Mouse (Mus musculus) lung, adult 2 months (tissue): ENCODE measurements around the gene Uqcrc2.

ENCODE experiments used
- CTCF ChIP-seq: fragments of 200-500 bp; IDR thresholded peaks from 2 replicates; pipeline ENCODE4 v1.5.1; 2011; ENCODE audit warnings: mild to moderate bottlenecking, low read length, control low read depth; ENCODE audit not compliant: insufficient read depth
- POLR2A ChIP-seq: fragments of 200-500 bp; IDR thresholded peaks from 2 replicates; pipeline ENCODE4 v1.6.1; 2011; ENCODE audit warnings: low read depth, mild to moderate bottlenecking, control low read depth, low read length, borderline replicate concordance; ENCODE audit errors: extremely low read depth

DNA sequence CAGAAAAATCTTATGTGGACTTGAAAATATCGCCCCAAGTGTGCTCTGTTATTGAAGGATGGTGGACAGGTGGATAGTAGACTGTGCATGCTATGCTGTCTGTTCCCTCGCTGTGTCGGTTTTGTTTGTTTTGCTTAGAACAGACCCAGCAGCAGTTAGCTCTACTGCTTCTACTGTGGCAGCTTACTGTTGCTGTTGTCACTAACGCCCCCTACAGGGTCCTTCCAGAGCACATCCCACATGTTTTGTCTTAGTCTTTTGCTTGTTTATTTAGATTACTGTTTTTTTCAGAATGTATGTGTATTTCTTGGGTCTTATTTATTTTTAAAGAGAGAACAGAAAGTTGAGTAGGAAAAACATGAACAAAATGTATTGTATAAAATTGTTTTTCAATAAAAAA is 8.2 kb downstream of the Uqcrc2 start:
- no peak for TF ChIP-seq CTCF
- TF ChIP-seq POLR2A = no peak
